Mouse (Mus musculus) myocyte (in vitro differentiated cells): ENCODE measurements at regions not wholly inside any gene's neighbourhood (a gene's known extent, or its start where the extent isn't known, plus 50 kb on each side); places are given as distances from the start of the nearest gene placed in this dataset.

Source experiments
- CEBPB ChIP-seq: IDR thresholded peaks from 2 replicates; pipeline ENCODE4 v1.6.1; 2011; ENCODE audit warnings: mild to moderate bottlenecking, moderate library complexity; ENCODE audit not compliant: poor library complexity, insufficient read depth, severe bottlenecking
- E2F4 ChIP-seq: IDR thresholded peaks from one replicate; pipeline ENCODE4 v1.6.1; 2011; ENCODE audit warnings: mild to moderate bottlenecking, control low read depth, moderate library complexity; ENCODE audit not compliant: insufficient read depth
- MAX ChIP-seq: IDR thresholded peaks from one replicate; pipeline ENCODE4 v1.6.1; 2011; ENCODE audit warnings: low read depth, mild to moderate bottlenecking, control low read depth
- MYOD1 ChIP-seq, 3 experiments: IDR thresholded peaks; one replicate each; pipeline ENCODE4 v1.6.1; 2011; ENCODE audit warnings: control low read depth in 2 of 3, low read depth in 2 of 3, mild to moderate bottlenecking in 2 of 3, moderate library complexity in 1 of 3; ENCODE audit not compliant: insufficient read length in 2 of 3, control insufficient read depth in 1 of 3
- MYOG ChIP-seq, 3 experiments: IDR thresholded peaks; one replicate each; pipeline ENCODE4 v1.6.1; 2011; ENCODE audit warnings: control low read depth in 2 of 3, low read depth in 2 of 3, mild to moderate bottlenecking in 2 of 3; ENCODE audit not compliant: insufficient read length in 2 of 3, control insufficient read depth in 1 of 3, insufficient read depth in 1 of 3
- POLR2A ChIP-seq: IDR thresholded peaks from one replicate; pipeline ENCODE4 v1.6.1; 2011; ENCODE audit warnings: low read depth, mild to moderate bottlenecking, control low read depth, moderate library complexity; ENCODE audit not compliant: insufficient read length
- POLR2AphosphoS2 ChIP-seq: IDR thresholded peaks from one replicate; pipeline ENCODE4 v1.6.1; 2011; ENCODE audit warnings: low read depth, control low read depth; ENCODE audit not compliant: insufficient read length
- REST ChIP-seq: IDR thresholded peaks from one replicate; pipeline ENCODE4 v1.6.1; 2011; ENCODE audit warnings: mild to moderate bottlenecking, control low read depth, moderate library complexity; ENCODE audit not compliant: insufficient read depth, insufficient read length
- SRF ChIP-seq: IDR thresholded peaks from one replicate; pipeline ENCODE4 v1.6.1; 2011; ENCODE audit warnings: low read depth; ENCODE audit not compliant: control insufficient read depth, insufficient read length
- TCF12 ChIP-seq: IDR thresholded peaks from one replicate; pipeline ENCODE4 v1.6.1; 2011; ENCODE audit warnings: mild to moderate bottlenecking, control low read depth; ENCODE audit not compliant: poor library complexity, insufficient read depth, severe bottlenecking
- TCF3 ChIP-seq: IDR thresholded peaks from one replicate; pipeline ENCODE4 v1.6.1; 2011; ENCODE audit warnings: low read depth, control low read depth; ENCODE audit not compliant: insufficient read length
- USF1 ChIP-seq: IDR thresholded peaks from one replicate; pipeline ENCODE4 v1.6.1; 2011; ENCODE audit warnings: low read depth, mild to moderate bottlenecking, control low read depth, moderate library complexity

DNA sequence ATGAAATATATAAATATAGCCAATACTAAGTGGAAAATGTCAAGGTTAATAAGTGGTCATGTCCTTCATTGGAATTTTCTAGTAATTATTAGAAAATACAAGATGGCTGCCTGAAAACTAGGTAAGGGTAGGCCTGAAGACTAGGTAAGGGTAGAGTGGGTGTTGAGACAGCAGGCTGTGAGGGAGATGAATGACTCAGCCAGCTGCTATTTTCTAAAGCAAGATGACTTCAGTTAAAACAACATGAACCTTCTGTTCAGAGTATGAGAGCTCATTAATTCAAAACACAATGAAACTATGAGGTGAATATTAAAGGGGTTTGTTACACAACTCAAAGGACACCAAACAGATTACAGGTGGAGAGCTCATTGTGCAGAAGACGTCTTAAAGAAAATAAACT lies 252.7 kb upstream of the Robo2 start:
- no peak for TF ChIP-seq POLR2AphosphoS2
- no peak for TF ChIP-seq MAX
- no peak for TF ChIP-seq TCF12
- TF ChIP-seq CEBPB, result no peak
- TF ChIP-seq POLR2A, result no peak
- TF ChIP-seq USF1, result no peak
- TF ChIP-seq REST, result no peak
- TF ChIP-seq MYOD1 (IDR thresholded peaks at IDR 0.05; ENCODE audit: control insufficient read depth in 1 of 3, insufficient read length in 2 of 3, low read depth in 2 of 3), result no peak
- TF ChIP-seq E2F4, result no peak
- TF ChIP-seq TCF3, result no peak
- no peak for TF ChIP-seq SRF
- no peak for TF ChIP-seq MYOG (IDR thresholded peaks at IDR 0.05; ENCODE audit: control insufficient read depth in 1 of 3, insufficient read depth in 1 of 3, insufficient read length in 2 of 3, low read depth in 2 of 3)
